Comparison of ENCODE assay signal across 15 mouse cellular contexts in the genomic region with DNA sequence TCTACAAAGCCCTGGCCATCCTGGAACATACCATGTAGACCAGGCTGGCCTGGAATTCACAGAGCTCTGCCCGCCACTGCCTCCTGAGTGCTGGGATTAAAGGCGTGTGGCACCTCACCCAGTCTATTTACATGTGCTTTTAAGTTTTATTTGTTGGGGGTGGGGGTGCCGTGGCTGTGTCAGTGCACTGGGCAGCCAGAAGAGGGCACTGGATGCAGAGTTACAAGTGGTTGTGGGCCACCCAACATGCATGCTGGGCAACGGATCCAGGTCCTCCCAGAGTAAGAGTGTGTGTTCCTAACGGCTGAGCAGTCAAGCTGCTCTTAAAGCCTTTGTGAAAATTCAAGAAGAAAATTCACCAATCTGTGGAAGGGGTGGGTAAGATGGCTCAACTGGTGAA. TPM values are rescaled to one million over a fixed set of nuclear protein-coding genes. Genes with fewer than 3 reads are reported as not detected.
DNase-seq lines count a peak whose midpoint lies in the region; ATAC-seq and TF ChIP-seq lines count a peak whose summit lies in the region.
"Had no signal": no experiment of that assay in that cellular context is flagged by ENCODE, and none has a peak within 500 bp of the region (broad histone marks: within the 10 kb centered on the region; RNA-seq: fewer than 3 reads in every experiment).

No protein-coding gene starts in this region.

- no peak for TF ChIP-seq POLR2A in spleen, adult 2 months (IDR thresholded peaks at IDR 0.05; ENCODE audit: low read depth, low read length)

- DNase-seq in kidney, adult 11 months = peak; percentile 7
- no peak for DNase-seq in spleen, adult 2 months (ENCODE audit: low read depth in 1 of 2, low spot score in 2 of 2)
- no peak for DNase-seq in spleen, postnatal 36 days (ENCODE audit: low spot score in 2 of 2)
- peak; percentile 65 for DNase-seq in R1 (ENCODE audit: low read depth, low spot score)
- no peak for DNase-seq in stomach, postnatal 0 days (ENCODE audit: low spot score)
- no peak for DNase-seq in left cerebral cortex, adult 2 months (ENCODE audit: extremely low spot score in 1 of 2, low spot score in 2 of 2)
- no peak for DNase-seq in cerebellum, postnatal 4 days (ENCODE audit: low spot score in 2 of 2)
- DNase-seq: adrenal gland, postnatal 10 days; cerebellum, adult 11 months; embryo, embryonic 11 days; layer of hippocampus, adult 9-11 months had no signal

- H3K4me1 ChIP-seq in kidney, embryonic 16.5 days (ENCODE audit: insufficient read depth, low read length) = peaks cover 4% of the 10 kb centered on the region; the same call in 1 of the 2 replicates
- H3K4me1 ChIP-seq in spleen, adult 2 months (ENCODE audit: control insufficient read depth, insufficient read depth, insufficient read length) = peaks cover 3% of the 10 kb centered on the region; the same call in 1 of the 2 replicates
- no peaks in the 10 kb centered on the region for H3K4me1 ChIP-seq in stomach, postnatal 0 days (replicated peaks; ENCODE audit: control insufficient read depth, insufficient read depth)

- H3K4me3 ChIP-seq in kidney, embryonic 16.5 days (ENCODE audit: low read length) = no peak overlapping the region
- no peak overlapping the region for H3K4me3 ChIP-seq in spleen, adult 2 months (ENCODE audit: extremely low read depth, insufficient read depth, insufficient read length)
- no peak overlapping the region for H3K4me3 ChIP-seq in stomach, postnatal 0 days (ENCODE audit: low read depth, low read length)
- H3K4me3 ChIP-seq in left cerebral cortex, adult 2 months = no peak overlapping the region
- H3K4me3 ChIP-seq: myocyte had no signal

- no peak overlapping the region for H3K9ac ChIP-seq in kidney, embryonic 16.5 days (replicated peaks; ENCODE audit: low read length)
- no peak overlapping the region for H3K9ac ChIP-seq in stomach, postnatal 0 days (ENCODE audit: low read length)
- H3K9ac ChIP-seq: hindbrain, embryonic 14.5 days had no signal

- ATAC-seq in kidney, embryonic 16.5 days (ENCODE audit: low FRiP score, low TSS enrichment) = no peak
- no peak for ATAC-seq in stomach, postnatal 0 days (ENCODE audit: low FRiP score, low TSS enrichment)

- TF ChIP-seq CTCF in spleen, adult 2 months (IDR thresholded peaks at IDR 0.05; ENCODE audit: extremely low read depth, insufficient read depth, insufficient read length, insufficient replicate concordance) = 0 out of 2 replicates have a peak, but pooled peaks have one; percentile 2
- TF ChIP-seq CTCF in stomach, postnatal 0 days (IDR thresholded peaks at IDR 0.05; ENCODE audit: low read depth) = peak; percentile 35
- TF ChIP-seq CTCF in left cerebral cortex, adult 2 months (IDR thresholded peaks at IDR 0.05) = no peak; the same call in 1 of the 2 replicates

- no peaks in the 10 kb centered on the region for H3K9me3 ChIP-seq in kidney, embryonic 16.5 days (ENCODE audit: low read length)
- H3K9me3 ChIP-seq in stomach, postnatal 0 days (ENCODE audit: control insufficient read depth, low read length) = no peaks in the 10 kb centered on the region

- H3K27me3 ChIP-seq in kidney, embryonic 16.5 days (ENCODE audit: insufficient read depth, low read length) = no peaks in the 10 kb centered on the region
- no peaks in the 10 kb centered on the region for H3K27me3 ChIP-seq in spleen, adult 2 months (ENCODE audit: control insufficient read depth, insufficient read depth, low read length)
- H3K27me3 ChIP-seq in stomach, postnatal 0 days (ENCODE audit: control insufficient read depth, insufficient read depth, low read length) = no peaks in the 10 kb centered on the region

- H3K27ac ChIP-seq in kidney, embryonic 16.5 days (ENCODE audit: low read length) = no peak overlapping the region
- H3K27ac ChIP-seq in spleen, adult 2 months (ENCODE audit: insufficient read depth, low read length) = no peak overlapping the region
- H3K27ac ChIP-seq in stomach, postnatal 0 days (replicated peaks) = no peak overlapping the region
- H3K27ac ChIP-seq in left cerebral cortex, adult 2 months = no peak overlapping the region
- H3K27ac ChIP-seq: hindbrain, embryonic 14.5 days; macrophage had no signal

- H3K36me3 ChIP-seq in kidney, embryonic 16.5 days (ENCODE audit: insufficient read depth, low read length) = no peaks in the 10 kb centered on the region
- no peaks in the 10 kb centered on the region for H3K36me3 ChIP-seq in spleen, adult 2 months (ENCODE audit: control insufficient read depth, insufficient read depth, low read length)
- H3K36me3 ChIP-seq in stomach, postnatal 0 days (ENCODE audit: control insufficient read depth, insufficient read depth, low read length) = no peaks in the 10 kb centered on the region

- intact Hi-C loops in left cerebral cortex, adult 2 months (cut with DNase I) = loop anchor here (5.0 kb wide), 1 partner anchor 861 kb away; no protein-coding TSS in a partner anchor

- TF ChIP-seq EP300 in stomach, postnatal 0 days (optimal IDR thresholded peaks at IDR 0.05) = no peak

- no peak overlapping the region for H3K4me2 ChIP-seq in kidney, embryonic 16.5 days (replicated peaks; ENCODE audit: low read depth, low read length)
- H3K4me2 ChIP-seq in stomach, postnatal 0 days (replicated peaks; ENCODE audit: low read depth) = no peak overlapping the region
- H3K4me2 ChIP-seq: hindbrain, embryonic 14.5 days had no signal

- WGBS in kidney, embryonic 16.5 days = 72% methylated on average over 5 of the region's 5 CpGs
- WGBS in spleen, adult 2 months = 72% methylated on average over 5 of the region's 5 CpGs
- 73% methylated on average over 5 of the region's 5 CpGs for WGBS in stomach, postnatal 0 days

RNA-seq across cellular contexts. Expression of gene Gpatch1, which starts 50.4 kb away (rescaled TPM):
- polyA plus RNA-seq in kidney, embryonic 16.5 days (2015; fragmentation: Nextera tagmentation; extraction: Ambion mirVana) = 19.6 and 19.9 TPM in 2 replicates
- 1.9 and 2.0 TPM in 2 replicates for polyA plus RNA-seq in spleen, adult 2 months (2012; rRNA removed)
- polyA plus RNA-seq in stomach, postnatal 0 days (2015; fragmentation: Nextera tagmentation; extraction: Ambion mirVana) = 9.1 and 9.3 TPM in 2 replicates
- 10 to 100 TPM; 27.3 to 27.7 TPM for total RNA-seq in left cerebral cortex, adult 2 months (2021)

RNA-seq across cellular contexts. Expression of gene Lrp3, which starts 52.5 kb away (rescaled TPM):
- 6.6 TPM in 2 replicates for polyA plus RNA-seq in kidney, embryonic 16.5 days (2015; fragmentation: Nextera tagmentation; extraction: Ambion mirVana)
- 3.1 and 3.6 TPM in 2 replicates for polyA plus RNA-seq in spleen, adult 2 months (2012; rRNA removed)
- polyA plus RNA-seq in stomach, postnatal 0 days (2015; fragmentation: Nextera tagmentation; extraction: Ambion mirVana) = 1.6 and 2.6 TPM in 2 replicates
- 10 to 100 TPM; 80.8 to 86.8 TPM for total RNA-seq in left cerebral cortex, adult 2 months (2021)
- polyA plus RNA-seq: macrophage, myocyte had no signal

Comparison
In these comparisons a context has a peak if more than half of its experiments do, and no peak if none do; other contexts are left out.
1. DNase-seq: peak in kidney, adult 11 months (single experiment) and R1 (single experiment); none in spleen, adult 2 months (0 of 2), spleen, postnatal 36 days (0 of 2), stomach, postnatal 0 days (single experiment), left cerebral cortex, adult 2 months (0 of 2) and cerebellum, postnatal 4 days (0 of 2).